Mouse (Mus musculus): ENCODE measurements around the gene Pfn1.

The Pfn1 gene

GRCm38 (mm10) chr11:70654198-70654922 is at the start of gene Pfn1:
Gene Pfn1, minus strand, starts transcription at chr11:70654644.
- no peak for DNase-seq (ENCODE audit: extremely low read depth, low read depth, low spot score)

GRCm38 (mm10) chr11:70702781-70703180 is 48.3 kb upstream of the Pfn1 start:
- no peak for DNase-seq (ENCODE audit: extremely low read depth, low read depth, low spot score)

DNA sequence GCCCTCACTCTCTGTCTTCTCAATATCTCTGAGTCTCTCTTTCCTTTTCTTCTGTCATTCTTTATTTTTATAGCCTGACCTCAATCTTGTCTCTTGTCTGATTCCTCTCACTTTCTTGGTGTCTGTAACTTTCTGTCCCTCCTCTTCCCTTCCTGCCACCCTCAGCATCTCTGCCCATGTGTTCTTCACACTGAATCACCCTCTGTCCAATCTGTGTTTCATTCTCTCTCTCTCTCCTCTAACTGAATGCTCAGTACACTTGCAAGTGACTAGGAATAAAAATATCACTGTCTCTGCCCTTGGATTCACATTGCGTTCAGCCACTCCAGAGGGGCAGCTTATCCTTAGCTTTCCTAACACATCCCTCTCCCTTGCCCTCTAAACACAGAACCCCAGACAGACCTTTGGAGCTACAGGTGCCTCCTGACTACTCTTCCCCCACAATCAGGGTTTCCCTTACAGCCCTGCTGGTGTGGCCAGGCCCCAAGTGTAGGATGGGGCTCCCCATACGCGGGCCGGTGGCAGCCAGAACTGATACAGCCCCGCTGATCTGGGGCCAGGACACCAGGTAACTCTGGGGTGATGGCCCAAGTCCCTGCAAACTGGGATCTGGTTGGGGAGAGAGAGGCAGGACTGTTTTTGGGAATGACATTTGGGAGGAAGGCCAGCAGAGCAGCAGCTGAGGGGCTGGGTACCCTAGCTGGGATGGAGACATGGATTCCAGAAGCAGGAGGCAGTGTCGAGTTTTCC is 47.7 kb upstream of the Pfn1 start:
- DNase-seq (ENCODE audit: extremely low read depth, low read depth, low spot score): no peak

GRCm38 (mm10) chr11:70701221-70701955 is 46.9 kb upstream of the Pfn1 start:
- DNase-seq (ENCODE audit: extremely low read depth, low read depth, low spot score): no peak

- no peak for DNase-seq (ENCODE audit: extremely low read depth, low read depth, low spot score)
Observed at GRCm38 (mm10) chr11:70700613-70701012, 46.2 kb upstream of the Pfn1 start.

- no peak for DNase-seq (ENCODE audit: extremely low read depth, low read depth, low spot score)
Observed at GRCm38 (mm10) chr11:70699722-70700556, 45.5 kb upstream of the Pfn1 start, which contains the start of the genes Inca1 and Kif1c. Gene Inca1, minus strand, starts transcription at chr11:70700155. Gene Kif1c, plus strand, starts transcription at chr11:70700548.

- no peak for DNase-seq (ENCODE audit: extremely low read depth, low read depth, low spot score)
Observed at GRCm38 (mm10) chr11:70699051-70699450, 44.6 kb upstream of the Pfn1 start.

DNA sequence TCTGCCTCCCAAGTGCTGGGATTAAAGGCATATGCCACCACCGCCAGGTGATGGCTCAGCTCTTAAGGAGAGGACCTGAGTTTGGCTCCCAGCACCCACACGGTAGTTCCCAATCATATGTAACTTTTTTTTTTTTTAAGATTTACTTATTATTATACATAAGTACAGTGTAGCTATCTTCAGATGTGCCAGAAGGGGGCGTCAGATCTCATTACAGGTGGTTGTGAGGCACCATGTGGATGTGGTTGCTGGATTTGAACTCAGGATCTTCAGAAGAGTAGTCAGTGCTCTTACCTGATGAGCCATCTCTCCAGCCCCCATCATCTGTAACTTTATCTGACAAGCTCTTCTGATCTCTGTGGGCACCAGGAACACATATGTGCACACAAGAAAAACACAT is 42.9 kb upstream of the Pfn1 start:
- DNase-seq (ENCODE audit: extremely low read depth, low read depth, low spot score): no peak

DNA sequence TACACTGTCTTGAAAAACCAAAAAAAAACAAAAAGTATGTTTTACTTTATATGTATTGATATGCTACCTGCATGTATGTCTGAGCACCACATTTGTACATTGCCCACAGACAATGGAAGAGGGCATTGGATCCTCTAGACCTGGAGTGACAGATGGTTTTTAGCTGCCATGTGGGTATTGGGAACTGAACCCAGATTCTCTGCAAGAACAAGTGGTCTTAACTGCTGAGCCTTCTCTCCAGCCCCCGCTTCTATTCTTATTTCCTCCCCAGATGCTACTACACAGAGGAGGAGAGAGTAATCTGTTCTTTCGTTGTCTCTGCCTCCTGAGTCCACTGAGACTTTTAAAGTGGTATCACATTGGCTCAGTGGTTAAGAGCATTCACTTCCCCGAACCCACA is 39.1 kb upstream of the Pfn1 start:
- no peak for DNase-seq (ENCODE audit: extremely low read depth, low read depth, low spot score)

DNA sequence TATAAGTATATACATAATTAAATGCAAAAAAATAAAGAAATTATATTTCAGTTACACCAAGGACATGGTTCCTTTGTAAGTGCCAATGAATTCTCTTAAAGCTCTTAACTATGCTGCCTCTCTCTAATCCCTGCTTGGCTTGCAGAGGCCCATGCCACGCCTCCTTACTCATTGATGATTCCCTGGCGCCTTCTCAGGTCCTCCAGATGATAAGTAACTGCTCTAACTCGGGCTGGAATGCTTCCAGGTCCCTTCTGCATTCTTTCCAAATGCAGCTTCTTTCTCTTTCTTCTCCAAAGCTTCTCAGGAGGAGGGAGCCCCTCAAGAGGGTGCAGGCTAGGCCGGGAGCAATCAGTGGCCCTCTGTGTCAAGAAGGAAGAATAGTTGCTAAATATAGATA is 35.1 kb upstream of the Pfn1 start:
- DNase-seq (ENCODE audit: extremely low read depth, low read depth, low spot score): no peak

GRCm38 (mm10) chr11:70688372-70688771 is 33.9 kb upstream of the Pfn1 start:
- no peak for DNase-seq (ENCODE audit: extremely low read depth, low read depth, low spot score)

DNA sequence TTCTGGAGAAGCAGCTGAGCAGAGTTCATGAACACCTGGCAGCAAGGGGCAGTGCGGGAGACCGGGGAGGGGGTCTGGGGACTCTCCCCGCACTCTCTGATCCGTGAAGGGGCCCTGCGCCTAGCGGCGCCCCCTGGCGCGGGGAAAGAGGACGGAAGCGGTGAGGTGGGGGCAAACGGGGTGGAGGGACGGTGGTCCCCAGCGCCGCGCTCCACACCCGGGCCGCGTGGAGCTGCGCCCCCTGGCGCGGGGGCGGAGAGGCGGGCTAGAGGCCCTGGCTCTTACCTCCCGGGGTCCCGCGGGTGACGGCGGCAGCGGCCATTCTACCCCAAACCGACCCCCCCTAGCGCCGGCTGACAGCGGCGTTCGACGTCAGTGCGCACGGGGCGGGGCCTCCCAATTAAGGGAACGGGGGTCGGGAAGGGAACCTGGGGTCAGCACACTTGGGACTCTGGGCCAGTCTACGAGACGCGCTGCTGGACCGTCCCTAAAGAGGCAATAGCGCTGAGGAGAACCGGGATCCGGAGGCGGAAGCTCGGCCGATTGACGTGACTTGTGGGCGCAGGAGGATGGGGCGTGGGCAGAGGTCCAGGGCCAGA is 33.3 kb upstream of the Pfn1 start, which contains the start of gene Camta2:
Camta2 (minus strand) TSS at position 505 of the 599 bp plus-strand sequence.
- DNase-seq (ENCODE audit: extremely low read depth, low read depth, low spot score): no peak

- DNase-seq (ENCODE audit: extremely low read depth, low read depth, low spot score): no peak
Observed at GRCm38 (mm10) chr11:70686901-70687566, 32.6 kb upstream of the Pfn1 start.

DNA sequence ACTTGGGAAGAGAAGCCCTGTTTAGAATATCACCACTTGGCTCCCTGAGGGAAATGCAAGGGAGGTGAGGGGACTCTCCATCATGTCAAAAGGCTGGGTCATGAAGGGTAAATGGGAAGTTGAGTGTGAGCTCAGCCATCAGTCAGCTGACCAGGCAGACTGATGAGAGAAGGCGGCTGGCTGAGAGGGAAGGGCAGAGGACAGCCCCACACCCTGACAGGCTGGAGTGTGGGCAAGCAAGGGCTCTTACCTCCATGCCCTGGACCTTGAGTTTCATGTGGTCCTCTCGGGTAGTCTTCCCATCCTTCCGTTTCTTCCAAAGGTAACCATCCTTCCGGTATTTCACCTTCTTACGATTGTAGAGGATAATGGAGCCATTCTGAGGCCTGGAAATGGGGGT is 29.2 kb upstream of the Pfn1 start:
- DNase-seq (ENCODE audit: extremely low read depth, low read depth, low spot score): no peak

DNA sequence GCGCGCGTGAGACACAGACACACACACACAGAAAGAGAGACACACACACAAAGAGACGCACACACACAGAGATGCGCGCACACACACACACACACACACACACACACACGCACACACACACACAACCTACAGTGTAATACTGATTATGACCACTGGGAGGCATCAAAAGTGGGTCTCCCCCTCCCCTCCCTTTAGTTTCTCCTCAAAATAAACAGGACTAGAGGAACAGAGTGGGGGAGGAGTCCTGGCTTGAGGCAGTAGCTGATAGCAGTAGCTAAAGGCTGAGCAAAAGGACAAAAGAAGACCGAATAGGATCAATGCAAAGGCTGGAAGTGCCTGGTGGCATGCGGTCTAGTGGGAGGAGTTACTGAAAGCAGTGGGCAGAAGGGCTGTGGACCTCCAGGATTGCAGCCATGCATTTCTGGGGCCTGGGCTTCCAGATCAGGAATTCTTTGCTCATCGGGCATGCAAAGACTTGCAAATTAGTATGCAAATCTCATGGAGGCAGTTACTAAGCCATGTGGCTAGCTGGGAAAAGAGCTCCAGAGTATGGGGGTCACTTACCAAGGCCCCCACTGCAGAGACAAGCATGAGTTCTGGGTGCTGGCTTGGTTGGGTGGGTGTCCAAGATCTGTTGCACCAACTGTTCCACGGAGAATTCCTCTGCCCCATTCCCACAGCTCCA is 27.6 kb upstream of the Pfn1 start:
- DNase-seq (ENCODE audit: extremely low read depth, low read depth, low spot score): no peak

- no peak for DNase-seq (ENCODE audit: extremely low read depth, low read depth, low spot score)
Observed at GRCm38 (mm10) chr11:70681170-70681569, 26.7 kb upstream of the Pfn1 start.

DNA sequence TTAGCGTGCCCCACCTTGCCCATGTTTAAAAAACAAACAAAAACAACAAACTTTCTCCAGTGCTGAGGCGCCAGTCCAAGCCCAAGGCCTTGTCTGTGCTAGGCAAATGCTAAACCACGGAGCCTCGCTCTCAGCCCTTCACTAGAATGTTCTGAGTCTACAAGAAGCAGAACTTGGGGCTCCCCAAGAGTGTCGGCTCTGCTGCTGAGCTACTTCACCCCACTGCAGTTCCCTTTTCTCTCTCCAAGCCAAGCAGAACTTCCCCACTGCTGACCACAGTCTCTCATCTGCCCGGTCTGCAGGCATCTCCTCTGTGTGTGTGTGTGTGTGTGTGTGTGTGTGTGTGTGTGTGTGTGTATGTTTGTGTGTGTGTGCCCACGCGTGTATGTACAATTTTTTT is 25.4 kb upstream of the Pfn1 start:
- DNase-seq (ENCODE audit: extremely low read depth, low read depth, low spot score): no peak

GRCm38 (mm10) chr11:70679361-70679760 is 24.9 kb upstream of the Pfn1 start:
- no peak for DNase-seq (ENCODE audit: extremely low read depth, low read depth, low spot score)

DNA sequence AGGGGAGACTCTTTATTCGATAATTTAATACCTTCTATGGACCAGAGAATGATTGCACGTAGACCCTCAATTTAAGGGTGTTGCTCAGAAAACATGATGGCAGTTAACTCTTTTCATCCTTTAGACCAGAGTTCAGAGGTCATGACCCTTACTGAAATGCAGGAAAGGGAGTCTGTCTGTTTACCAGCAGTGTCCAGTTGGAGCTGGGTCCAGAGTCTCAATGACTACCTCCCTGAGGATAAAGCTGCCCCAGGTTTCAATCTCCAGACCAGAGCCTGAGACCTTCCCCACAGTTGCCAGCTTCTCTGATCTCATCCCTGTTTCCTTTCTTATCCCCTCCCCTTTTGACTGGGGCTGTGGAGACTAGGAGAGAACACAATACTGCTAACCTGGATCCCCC is 24.1 kb upstream of the Pfn1 start:
- DNase-seq (ENCODE audit: extremely low read depth, low read depth, low spot score): no peak

All from fat pad, adult 2 months (tissue).